Mouse (Mus musculus): ENCODE data around the gene AY761184. TPM values are rescaled to one million over a fixed set of nuclear protein-coding genes. Genes with fewer than 3 reads are reported as not detected.

AY761184 gene
- polyA plus RNA-seq (2015; fragmentation: Nextera tagmentation; extraction: Ambion mirVana): not detected in 2 replicates

GRCm38 (mm10) chr8:21703545-21703944 lies at the start of gene AY761184:
TSS of gene AY761184 (minus strand) at chr8:21703645.

GRCm38 (mm10) chr8:21665497-21665896 lies 37.9 kb downstream of the AY761184 start, which contains the start of gene Defa34:
TSS of gene Defa34 (plus strand) at chr8:21665797.

GRCm38 (mm10) chr8:21655480-21655879 lies 48.0 kb downstream of the AY761184 start, which contains the start of gene Defa17:
TSS of gene Defa17 (plus strand) at chr8:21655780.

Other genes with a start within 250 kb of the AY761184 start
- not detected in 2 replicates for gene Gm7849, start 247.1 kb downstream of the AY761184 start, polyA plus RNA-seq (2015; fragmentation: Nextera tagmentation; extraction: Ambion mirVana)
- not detected in 2 replicates for gene Defa20, start 194.4 kb downstream of the AY761184 start, polyA plus RNA-seq (2015; fragmentation: Nextera tagmentation; extraction: Ambion mirVana)
- gene Defa32, start 174.6 kb downstream of the AY761184 start, polyA plus RNA-seq (2015; fragmentation: Nextera tagmentation; extraction: Ambion mirVana): not detected in 2 replicates
- not detected in 2 replicates for gene Defa37, start 138.3 kb downstream of the AY761184 start, polyA plus RNA-seq (2015; fragmentation: Nextera tagmentation; extraction: Ambion mirVana)
- not detected in 2 replicates for gene Defa28, start 120.6 kb downstream of the AY761184 start, polyA plus RNA-seq (2015; fragmentation: Nextera tagmentation; extraction: Ambion mirVana)
- gene Gm7861, start 109.1 kb downstream of the AY761184 start, polyA plus RNA-seq (2015; fragmentation: Nextera tagmentation; extraction: Ambion mirVana): not detected in 2 replicates
- not detected in 2 replicates for gene Defa26, start 85.5 kb downstream of the AY761184 start, polyA plus RNA-seq (2015; fragmentation: Nextera tagmentation; extraction: Ambion mirVana)
- gene Defa17, start 47.9 kb downstream of the AY761184 start, polyA plus RNA-seq (2015; fragmentation: Nextera tagmentation; extraction: Ambion mirVana): not detected in 2 replicates
- gene Defa34, start 37.8 kb downstream of the AY761184 start, polyA plus RNA-seq (2015; fragmentation: Nextera tagmentation; extraction: Ambion mirVana): not detected in 2 replicates
- gene Defa24, start 30.8 kb upstream of the AY761184 start, polyA plus RNA-seq (2015; fragmentation: Nextera tagmentation; extraction: Ambion mirVana): not detected in 2 replicates
- not detected in 2 replicates for gene Defb50, start 119.9 kb upstream of the AY761184 start, polyA plus RNA-seq (2015; fragmentation: Nextera tagmentation; extraction: Ambion mirVana)
- gene Defb2, start 136.3 kb upstream of the AY761184 start, polyA plus RNA-seq (2015; fragmentation: Nextera tagmentation; extraction: Ambion mirVana): not detected in 2 replicates
- gene Defb10, start 155.3 kb upstream of the AY761184 start, polyA plus RNA-seq (2015; fragmentation: Nextera tagmentation; extraction: Ambion mirVana): not detected in 2 replicates
- not detected in 2 replicates for gene Defb9, start 181.8 kb upstream of the AY761184 start, polyA plus RNA-seq (2015; fragmentation: Nextera tagmentation; extraction: Ambion mirVana)
- gene Defb11, start 202.8 kb upstream of the AY761184 start, polyA plus RNA-seq (2015; fragmentation: Nextera tagmentation; extraction: Ambion mirVana): not detected in 2 replicates
- gene Defb15, start 229.1 kb upstream of the AY761184 start, polyA plus RNA-seq (2015; fragmentation: Nextera tagmentation; extraction: Ambion mirVana): not detected in 2 replicates
- not detected in 2 replicates for gene Defb35, start 234.7 kb upstream of the AY761184 start, polyA plus RNA-seq (2015; fragmentation: Nextera tagmentation; extraction: Ambion mirVana)
- not detected in 2 replicates for gene Defb13, start 243.1 kb upstream of the AY761184 start, polyA plus RNA-seq (2015; fragmentation: Nextera tagmentation; extraction: Ambion mirVana)